8 mouse cellular contexts compared by ENCODE assay signal in genomic region chr17:5940792-5941191, GRCm38 (mm10). TPM values are rescaled to one million over a fixed set of nuclear protein-coding genes. Genes with fewer than 3 reads are reported as not detected.
DNase-seq lines count a peak whose midpoint lies in the region; ATAC-seq and TF ChIP-seq lines count a peak whose summit lies in the region.

No protein-coding gene starts in this region.

- H3ac ChIP-seq in C2C12 (ENCODE audit: control insufficient read depth, insufficient read length, low read depth) = peak overlapping the region; percentile 3

- ATAC-seq in embryonic facial prominence, embryonic 13.5 days (ENCODE audit: insufficient number of reproducible peaks, insufficient read depth, low FRiP score, low TSS enrichment, low read depth) = peak; percentile 84
- peak; percentile 78 for ATAC-seq in liver, embryonic 12.5 days

- no peaks in the 10 kb centered on the region for H3K9me3 ChIP-seq in embryonic facial prominence, embryonic 13.5 days
- H3K9me3 ChIP-seq in heart, embryonic 10.5 days = no peaks in the 10 kb centered on the region
- H3K9me3 ChIP-seq in liver, embryonic 12.5 days (replicated peaks) = no peaks in the 10 kb centered on the region

- H3K4me3 ChIP-seq in C2C12 (ENCODE audit: insufficient read depth, poor library complexity, severe bottlenecking) = peak overlapping the region; percentile 30
- peak overlapping the region; percentile 66 for H3K4me3 ChIP-seq in embryonic facial prominence, embryonic 13.5 days
- H3K4me3 ChIP-seq in heart, embryonic 10.5 days = peak overlapping the region; percentile 78
- peak overlapping the region; percentile 69 for H3K4me3 ChIP-seq in liver, embryonic 12.5 days

- H3K27ac ChIP-seq in embryonic facial prominence, embryonic 13.5 days = no peak overlapping the region
- peak overlapping the region; percentile 89 for H3K27ac ChIP-seq in heart, embryonic 10.5 days
- no peak overlapping the region for H3K27ac ChIP-seq in liver, embryonic 12.5 days

- DNase-seq in adrenal gland, postnatal 4 days (ENCODE audit: low spot score in 2 of 2) = peak; percentile 53 to 67
- peak; percentile 93 for DNase-seq in heart, embryonic 10.5 days (ENCODE audit: low spot score)
- peak; percentile 72 for DNase-seq in kidney, adult 9 months
- peak; percentile 84 for DNase-seq in naive thymus-derived CD4-positive, alpha-beta T cell, adult 2 months (ENCODE audit: low read depth)
- peak; percentile 87 for DNase-seq in splenic B cell, adult 2 months (ENCODE audit: low read depth, low spot score)

- TF ChIP-seq CTCF in C2C12 (IDR thresholded peaks at IDR 0.05; ENCODE audit: control insufficient read depth, insufficient read depth, insufficient read length) = peak; percentile 99

- peaks cover 10% of the 10 kb centered on the region for H3K4me1 ChIP-seq in embryonic facial prominence, embryonic 13.5 days
- H3K4me1 ChIP-seq in heart, embryonic 10.5 days = peaks cover 23% of the 10 kb centered on the region
- peaks cover 14% of the 10 kb centered on the region for H3K4me1 ChIP-seq in liver, embryonic 12.5 days

- H3K36me3 ChIP-seq in C2C12 (ENCODE audit: control insufficient read depth, insufficient read depth) = no peaks in the 10 kb centered on the region
- H3K36me3 ChIP-seq in embryonic facial prominence, embryonic 13.5 days = no peaks in the 10 kb centered on the region
- H3K36me3 ChIP-seq in heart, embryonic 10.5 days = no peaks in the 10 kb centered on the region
- no peaks in the 10 kb centered on the region for H3K36me3 ChIP-seq in liver, embryonic 12.5 days
- no peaks in the 10 kb centered on the region for H3K36me3 ChIP-seq in splenic B cell, adult 2 months (ENCODE audit: control insufficient read depth, insufficient read depth, low read length, poor library complexity, severe bottlenecking)

- H3K79me2 ChIP-seq in C2C12 (ENCODE audit: control insufficient read depth, insufficient read depth) = peaks cover 46% of the 10 kb centered on the region

- H3K9ac ChIP-seq in embryonic facial prominence, embryonic 13.5 days = peak overlapping the region; percentile 66
- peak overlapping the region; percentile 46 for H3K9ac ChIP-seq in liver, embryonic 12.5 days

- WGBS in embryonic facial prominence, embryonic 13.5 days = 1% methylated on average over 32 of the region's 38 CpGs
- under 1% methylated on average over 36 of the region's 38 CpGs for WGBS in heart, embryonic 10.5 days
- under 1% methylated on average over 37 of the region's 38 CpGs for WGBS in liver, embryonic 12.5 days (ENCODE audit: insufficient replicate concordance)

- no peaks in the 10 kb centered on the region for H3K27me3 ChIP-seq in C2C12 (ENCODE audit: control insufficient read depth, insufficient read depth, insufficient read length)
- peaks cover 30% of the 10 kb centered on the region for H3K27me3 ChIP-seq in embryonic facial prominence, embryonic 13.5 days
- peaks cover 50% of the 10 kb centered on the region for H3K27me3 ChIP-seq in heart, embryonic 10.5 days (ENCODE audit: insufficient read depth, poor library complexity, severe bottlenecking)
- peaks cover 54% of the 10 kb centered on the region for H3K27me3 ChIP-seq in liver, embryonic 12.5 days (replicated peaks)
- H3K27me3 ChIP-seq in splenic B cell, adult 2 months (ENCODE audit: control insufficient read depth, insufficient read depth, low read length, poor library complexity, severe bottlenecking) = no peaks in the 10 kb centered on the region

- H3K79me3 ChIP-seq in C2C12 (ENCODE audit: low read depth) = peaks cover 36% of the 10 kb centered on the region

- peak overlapping the region; percentile 86 for H3K4me2 ChIP-seq in embryonic facial prominence, embryonic 13.5 days
- H3K4me2 ChIP-seq in liver, embryonic 12.5 days = peak overlapping the region; percentile 91

TF ChIP-seq in C2C12, 6 proteins besides CTCF, POLR2A, EP300 and RAD21:
- TF ChIP-seq USF1 (IDR thresholded peaks at IDR 0.05; ENCODE audit: low read depth) = no peak
- no peak for TF ChIP-seq MAX (IDR thresholded peaks at IDR 0.05)
- no peak for TF ChIP-seq CEBPB (IDR thresholded peaks at IDR 0.05; ENCODE audit: low read depth)
- no peak for TF ChIP-seq MYOG (IDR thresholded peaks at IDR 0.05; ENCODE audit: control insufficient read depth, extremely low read depth, insufficient read length)
- no peak for TF ChIP-seq FOSL1 (IDR thresholded peaks at IDR 0.05; ENCODE audit: insufficient read depth, low read length, poor library complexity, severe bottlenecking)
- no peak for TF ChIP-seq MYOD1 (IDR thresholded peaks at IDR 0.05; ENCODE audit: control insufficient read depth, insufficient read length, low read depth)
TF ChIP-seq in C2C12: peak in this region for 0.

RNA-seq across cellular contexts. Expression of gene Synj2, which starts 0.3 kb away (rescaled TPM):
- 30.9 TPM for polyA plus RNA-seq in C2C12 (2012; fragmentation: generic; extraction: Trizol)
- 10 to 100 TPM; 12.4 to 12.8 TPM for total RNA-seq in adrenal gland, postnatal 4 days (2021)
- 2.5 and 2.9 TPM in 2 replicates for polyA plus RNA-seq in embryonic facial prominence, embryonic 13.5 days (2015; fragmentation: Nextera tagmentation; extraction: Ambion mirVana)
- 3.4 and 3.8 TPM in 2 replicates for polyA plus RNA-seq in heart, embryonic 10.5 days (2016; fragmentation: Nextera tagmentation; extraction: Ambion mirVana)
- 1.6 and 1.8 TPM in 2 replicates for polyA plus RNA-seq in liver, embryonic 12.5 days (2016; fragmentation: Nextera tagmentation; extraction: Ambion mirVana)
